Mouse (Mus musculus): ENCODE measurements around the gene Abcc9. TPM values are rescaled to one million over a fixed set of nuclear protein-coding genes. Genes with fewer than 3 reads are reported as not detected.
A peak's percentile ranks its signal among the peaks of the same experiment; 100 is the strongest.

The Abcc9 gene
- 1 to 10 TPM; 2.9 to 3.2 TPM for total RNA-seq (2021)
- long read RNA-seq, full-length matches to known transcripts, result 2 of 2 reads
- long read RNA-seq, partial matches to known transcripts, result 0 of 2 reads
- long read RNA-seq, other reads (novel, unspliced or antisense), result 0 of 2 reads

DNA sequence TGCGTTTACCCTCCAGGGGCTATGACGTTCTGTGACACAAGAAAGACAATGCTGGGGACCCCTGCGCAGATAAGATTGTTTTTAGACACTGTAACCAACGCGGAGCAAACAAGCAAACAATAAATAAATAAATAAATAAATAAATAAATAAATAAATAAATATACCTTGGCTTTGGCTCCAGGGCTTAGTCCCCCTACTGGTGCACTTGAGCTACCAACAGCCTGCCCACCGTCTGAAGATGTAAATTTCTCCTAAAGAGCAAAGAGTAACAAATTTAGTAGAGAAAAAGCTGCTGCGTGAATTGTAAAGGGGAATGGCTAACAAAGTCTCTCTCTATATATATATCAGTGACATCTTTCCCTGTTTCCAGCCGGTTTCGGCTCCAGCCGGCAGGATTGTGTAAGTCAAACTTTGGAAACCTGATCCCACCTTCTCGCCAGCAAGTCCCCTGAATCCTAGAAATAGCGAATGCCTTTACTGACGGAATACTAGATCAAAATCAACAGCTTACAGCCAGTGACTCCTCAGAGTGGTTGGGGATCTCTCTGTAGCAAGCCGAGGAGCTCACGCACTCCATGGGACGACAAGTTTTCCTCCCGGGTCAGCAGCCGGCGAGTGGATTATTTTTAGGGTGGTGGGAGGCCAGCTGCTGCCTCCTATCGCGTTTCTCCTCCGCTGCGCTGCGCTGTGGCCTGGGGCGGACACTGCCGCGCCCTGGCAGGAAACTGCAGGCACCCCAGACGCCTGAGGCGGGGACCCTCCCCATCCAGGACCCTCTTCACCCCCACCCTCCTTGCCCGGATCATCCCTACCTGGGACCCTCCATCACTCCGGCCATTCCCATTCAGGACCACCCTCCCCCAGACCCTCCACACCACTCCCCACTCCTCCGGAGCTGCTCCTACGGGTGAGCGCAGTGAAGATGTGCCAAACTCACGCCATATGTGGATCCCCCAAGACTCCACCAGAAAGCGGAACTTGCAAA, at the start of gene Abcc9:
Gene Abcc9, minus strand, starts transcription at position 664 of the 986 bp plus-strand sequence.
- no peak for DNase-seq (ENCODE audit: low spot score in 2 of 2)

DNA sequence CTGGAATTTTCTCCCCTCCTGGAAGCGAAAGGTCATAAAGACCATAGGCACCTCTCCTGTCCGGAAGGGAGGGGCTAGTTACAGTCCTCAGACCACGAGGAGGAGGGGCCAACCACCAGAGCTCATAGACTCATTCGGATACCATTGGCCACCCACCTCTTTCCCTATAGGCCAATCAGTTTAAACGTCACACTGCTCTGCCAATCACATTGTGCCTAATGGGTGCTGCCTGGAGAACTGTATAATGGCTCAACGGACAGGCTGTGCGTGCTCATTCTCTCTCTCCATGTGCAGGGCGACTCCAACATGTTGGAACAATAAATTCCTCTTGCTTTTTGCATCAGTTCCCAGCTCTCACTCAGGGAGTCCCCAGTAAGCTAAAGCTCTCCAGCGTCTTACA, 49.2 kb upstream of the Abcc9 start:
- DNase-seq (ENCODE audit: low spot score in 2 of 2), result no peak

DNA sequence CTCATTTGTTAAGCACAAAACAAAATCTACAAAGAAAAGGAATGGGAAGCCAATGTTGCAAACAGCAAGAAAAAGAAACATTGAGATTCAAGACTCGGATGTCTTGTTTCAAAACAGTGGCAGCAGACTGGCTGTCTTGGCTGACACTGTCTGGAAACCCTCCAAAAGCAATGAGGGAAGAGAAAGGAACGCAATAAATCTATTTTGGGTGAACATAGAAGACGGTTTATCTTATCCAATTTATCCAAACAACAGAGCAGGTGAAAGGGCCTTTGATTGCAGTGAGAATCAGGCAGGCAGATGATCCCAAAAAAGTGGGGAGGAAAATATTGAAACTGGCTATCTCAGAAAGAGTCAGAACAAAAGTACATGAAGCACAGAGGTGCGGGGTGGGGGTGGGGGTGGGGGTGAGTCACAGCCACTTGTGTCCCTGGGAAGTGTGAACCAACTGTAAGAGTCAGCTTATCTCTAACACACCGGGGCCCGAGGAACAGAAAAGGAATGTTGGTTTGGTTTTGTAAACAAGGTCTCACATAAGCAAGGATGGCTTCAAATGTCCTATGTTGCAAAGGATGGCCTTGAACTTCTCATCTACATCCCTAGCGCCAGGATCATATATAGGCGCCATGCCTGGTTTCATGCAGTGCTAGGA, 46.1 kb upstream of the Abcc9 start:
- no peak for DNase-seq (ENCODE audit: low spot score in 2 of 2)

DNA sequence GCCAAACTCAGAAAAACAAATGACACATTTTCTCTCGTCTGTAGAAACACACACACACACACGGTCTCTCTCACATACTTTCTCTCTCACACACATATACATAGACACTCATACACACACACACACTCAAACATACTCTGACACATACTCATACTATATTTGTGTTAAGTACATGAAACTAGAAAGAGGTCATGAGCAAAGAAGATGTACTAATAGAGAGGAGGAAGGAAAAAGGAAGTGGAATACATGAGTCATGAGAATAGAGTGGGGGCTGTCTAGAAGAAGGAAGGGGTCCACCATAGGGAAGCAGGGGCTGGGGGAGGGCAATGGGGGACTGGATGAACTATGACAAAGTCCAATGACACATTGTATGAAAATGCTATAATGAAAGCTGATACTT, 45.0 kb upstream of the Abcc9 start:
- no peak for DNase-seq (ENCODE audit: low spot score in 2 of 2)

DNA sequence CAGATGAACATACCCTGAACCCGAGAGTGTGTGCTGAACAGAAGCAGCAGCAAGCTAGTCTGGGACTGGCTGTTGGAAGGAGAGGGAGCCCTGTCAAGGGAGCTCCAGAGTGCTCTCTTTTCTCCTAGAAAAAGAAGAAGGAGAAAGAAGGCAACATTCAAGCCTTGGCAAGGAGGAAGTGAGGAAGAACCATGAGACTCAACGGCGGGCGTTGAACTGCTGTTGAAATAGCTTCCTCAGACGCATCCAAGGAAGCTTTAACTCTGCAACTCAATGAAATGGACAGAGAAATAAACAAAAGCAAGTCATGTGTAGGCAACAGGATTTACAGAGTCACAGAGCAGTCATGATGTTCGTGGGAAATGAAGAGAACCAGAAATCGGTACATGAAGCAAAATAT, 44.6 kb upstream of the Abcc9 start:
- no peak for DNase-seq (ENCODE audit: low spot score in 2 of 2)

DNA sequence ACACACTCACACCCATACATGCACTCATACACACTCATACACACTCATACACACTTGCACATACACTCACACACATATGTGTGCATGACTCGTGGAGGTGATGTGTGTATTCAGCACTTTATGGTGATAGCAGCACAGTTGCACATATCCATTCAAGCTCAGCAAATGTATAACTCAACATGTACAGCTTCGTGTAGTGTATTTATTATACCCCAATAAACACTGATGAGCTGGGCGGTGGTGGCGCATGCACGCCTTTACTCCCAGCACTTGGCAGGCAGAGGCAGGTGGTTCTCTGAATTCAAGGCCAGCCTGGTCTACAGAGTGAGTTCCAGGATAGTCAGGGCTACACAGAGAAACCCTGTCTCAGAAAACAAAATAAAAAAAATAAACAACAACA, 43.4 kb upstream of the Abcc9 start:
- no peak for DNase-seq (ENCODE audit: low spot score in 2 of 2)

DNA sequence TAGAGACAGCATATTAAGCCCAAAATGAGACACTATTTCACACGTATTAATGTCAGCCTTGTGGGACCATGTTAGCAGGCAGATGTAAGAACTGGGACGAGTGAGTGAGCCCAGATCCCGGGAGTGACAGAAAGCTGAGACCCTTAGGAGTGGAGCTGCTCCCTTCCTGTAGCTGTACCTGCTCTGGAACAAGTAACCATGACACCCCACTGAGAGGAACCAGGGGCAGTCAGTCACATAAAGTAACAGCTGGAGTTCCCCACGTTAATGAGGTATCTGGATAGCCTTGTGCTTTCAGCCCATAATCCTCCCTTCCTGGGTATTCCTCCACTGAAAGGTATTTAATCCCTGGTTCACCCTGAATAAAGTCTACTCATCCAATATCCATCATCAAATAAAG, 41.1 kb upstream of the Abcc9 start:
- no peak for DNase-seq (ENCODE audit: low spot score in 2 of 2)

DNA sequence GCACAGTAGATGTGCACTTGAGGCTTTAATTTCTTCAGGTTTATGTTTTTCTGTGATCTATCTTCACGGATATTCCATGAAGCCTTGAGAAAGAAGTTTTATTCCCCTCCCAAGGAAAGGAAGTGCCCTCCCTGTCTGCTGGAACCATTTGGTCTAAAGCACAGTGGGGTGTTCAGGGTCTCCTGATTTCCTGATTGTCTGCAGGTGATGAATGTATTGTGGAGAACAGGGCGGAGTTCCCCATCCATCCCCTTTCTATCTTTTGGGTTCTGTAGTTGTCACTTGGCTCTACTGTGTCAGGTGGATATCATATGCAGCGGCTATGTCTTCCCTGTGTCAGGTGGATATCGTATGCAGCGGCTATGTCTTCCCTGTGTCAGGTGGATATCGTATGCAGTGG, 39.6 kb upstream of the Abcc9 start:
- no peak for DNase-seq (ENCODE audit: low spot score in 2 of 2)

DNA sequence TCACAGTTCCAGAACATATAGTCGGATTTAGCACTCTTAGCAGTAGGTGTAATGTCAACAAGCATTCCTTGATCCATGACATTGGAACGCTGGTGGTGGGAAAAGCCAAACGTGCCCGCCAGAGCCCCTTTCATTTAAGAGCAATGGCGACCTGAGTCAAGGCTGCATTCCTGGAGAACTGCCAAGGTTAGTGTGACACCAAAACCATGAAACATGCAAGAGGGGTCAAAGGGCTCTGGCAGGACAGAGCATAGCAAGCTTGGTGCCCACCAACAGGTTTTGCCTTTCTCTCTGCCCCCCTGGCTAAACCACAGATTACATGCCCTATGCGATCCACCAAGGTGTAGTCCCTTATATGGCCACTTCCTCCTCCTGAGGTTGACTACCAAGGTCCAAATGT, 36.5 kb upstream of the Abcc9 start:
- no peak for DNase-seq (ENCODE audit: low spot score in 2 of 2)

DNA sequence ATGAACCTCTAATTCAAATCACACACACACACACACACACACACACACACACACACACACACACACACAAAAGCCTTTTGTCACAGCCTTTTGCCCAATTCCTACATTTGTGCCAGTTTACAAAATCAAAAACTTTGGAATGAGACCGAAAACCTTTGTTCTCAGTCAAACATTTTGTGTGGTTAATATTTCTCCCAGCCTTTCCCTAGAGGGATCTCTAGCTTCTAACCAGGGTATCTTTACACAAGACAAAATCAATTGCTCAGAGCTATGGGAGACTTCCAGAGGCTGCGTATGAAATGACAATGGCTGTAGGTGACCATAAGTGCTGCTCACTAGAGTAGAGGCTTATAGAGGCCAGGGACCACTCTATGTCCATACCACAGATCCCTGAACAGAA, 36.1 kb upstream of the Abcc9 start:
- no peak for DNase-seq (ENCODE audit: low spot score in 2 of 2)

DNA sequence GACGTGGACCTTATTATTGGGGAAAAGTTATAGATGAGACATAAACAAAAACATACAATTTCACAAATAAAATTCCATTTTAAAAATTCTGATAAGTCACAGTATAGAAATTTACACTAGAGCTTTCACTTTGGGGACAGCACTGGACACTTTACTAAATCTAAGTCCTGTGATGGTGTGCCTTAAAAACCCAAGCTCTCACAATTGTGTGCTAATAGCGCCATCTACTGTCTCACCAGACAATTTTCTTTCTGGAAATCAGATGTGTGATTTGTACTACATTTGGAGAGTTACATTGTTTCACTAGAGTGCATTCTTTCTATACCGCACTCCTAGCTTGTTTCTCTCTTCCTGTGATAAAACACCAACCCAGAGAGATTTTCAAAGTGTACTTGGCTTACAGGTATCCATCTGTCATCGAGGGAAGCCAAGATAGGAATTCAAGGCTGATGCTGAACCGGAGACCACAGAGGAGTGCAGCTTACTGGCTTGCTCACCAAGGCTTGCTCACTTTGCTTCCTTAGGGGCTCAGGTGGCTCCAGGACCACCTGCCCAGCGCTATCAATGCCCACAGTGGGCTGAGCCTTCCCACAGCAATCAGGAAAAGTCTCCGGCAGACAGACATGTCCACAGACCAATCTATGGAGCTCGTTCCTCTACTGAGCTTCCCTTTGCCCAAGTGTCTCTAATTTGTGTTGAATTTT, 33.3 kb upstream of the Abcc9 start:
- peak in 1 of 2 experiments; percentile 46 for DNase-seq (ENCODE audit: low spot score in 2 of 2)

DNA sequence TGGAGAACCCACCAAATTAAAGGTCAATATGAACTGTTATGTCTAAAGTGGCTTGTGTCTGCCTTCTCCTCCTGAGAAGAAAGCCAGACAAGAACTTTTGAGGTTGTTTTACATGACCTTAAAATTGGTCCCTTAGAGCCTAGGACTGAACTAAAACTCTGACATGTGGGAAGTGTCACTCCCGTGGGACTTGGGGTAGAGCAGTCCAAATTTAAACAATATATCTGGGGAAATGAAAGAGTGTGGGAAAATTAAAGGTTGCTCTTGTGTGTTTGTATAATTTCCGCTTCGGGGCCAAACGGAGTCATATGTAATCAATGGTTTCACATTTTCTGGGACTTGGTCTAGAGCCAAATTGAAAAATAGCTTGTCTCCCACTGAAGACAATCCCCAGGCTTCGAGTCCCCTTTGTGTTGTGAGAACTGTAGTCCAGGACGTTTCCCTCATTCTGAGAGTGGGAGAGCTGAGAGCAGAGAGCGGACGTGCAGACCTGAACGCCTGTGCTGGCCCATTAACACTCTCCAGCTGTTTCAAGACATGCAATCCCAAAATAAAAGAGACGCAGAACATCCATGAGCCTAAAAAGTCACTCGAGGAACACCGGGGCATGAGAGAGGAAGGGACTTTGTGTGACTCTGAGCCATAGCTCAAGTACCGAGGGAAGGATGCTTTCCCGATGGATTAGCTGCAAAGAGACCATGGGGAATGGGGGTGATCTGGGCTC, 30.6 kb upstream of the Abcc9 start:
- DNase-seq (ENCODE audit: low spot score in 2 of 2), result no peak

DNA sequence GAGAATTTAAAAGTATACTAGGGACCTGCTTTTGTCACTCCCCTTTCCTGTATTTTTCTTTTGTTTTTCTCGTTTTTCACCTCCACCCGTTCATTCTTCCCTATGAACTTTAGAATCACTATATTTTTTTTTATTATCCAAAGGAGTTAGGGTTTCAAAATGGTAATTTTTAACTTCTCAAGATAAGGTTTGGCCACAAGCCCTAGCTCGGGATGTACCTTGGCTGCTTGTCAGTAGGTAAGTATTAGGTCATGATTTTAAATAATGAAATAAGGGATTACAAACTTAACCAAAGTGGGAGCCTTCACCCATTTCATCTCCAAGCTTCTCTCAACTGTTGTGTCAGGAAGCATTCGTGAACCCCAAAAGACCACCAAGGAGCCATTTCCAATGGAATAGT, 23.9 kb upstream of the Abcc9 start:
- no peak for DNase-seq (ENCODE audit: low spot score in 2 of 2)

DNA sequence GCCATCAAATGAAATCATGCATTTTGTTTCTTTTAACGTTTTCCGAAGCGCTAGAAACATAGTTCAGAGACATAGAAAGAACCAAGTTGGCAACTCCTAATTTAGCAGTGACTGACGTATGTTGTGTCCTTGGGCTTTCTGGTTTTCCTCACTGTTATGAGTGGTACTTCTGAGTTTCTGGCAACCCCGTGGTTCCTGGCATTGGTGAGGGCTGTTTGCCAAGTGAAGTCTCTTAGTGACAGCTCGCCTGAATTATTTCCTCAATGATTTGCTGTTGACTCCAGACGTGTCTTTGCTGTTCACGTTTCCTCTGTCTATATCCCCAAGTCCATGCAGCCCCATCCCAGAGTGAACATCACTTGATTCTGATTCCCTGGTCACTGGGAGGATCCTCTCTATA, 19.6 kb upstream of the Abcc9 start:
- no peak for DNase-seq (ENCODE audit: low spot score in 2 of 2)

DNA sequence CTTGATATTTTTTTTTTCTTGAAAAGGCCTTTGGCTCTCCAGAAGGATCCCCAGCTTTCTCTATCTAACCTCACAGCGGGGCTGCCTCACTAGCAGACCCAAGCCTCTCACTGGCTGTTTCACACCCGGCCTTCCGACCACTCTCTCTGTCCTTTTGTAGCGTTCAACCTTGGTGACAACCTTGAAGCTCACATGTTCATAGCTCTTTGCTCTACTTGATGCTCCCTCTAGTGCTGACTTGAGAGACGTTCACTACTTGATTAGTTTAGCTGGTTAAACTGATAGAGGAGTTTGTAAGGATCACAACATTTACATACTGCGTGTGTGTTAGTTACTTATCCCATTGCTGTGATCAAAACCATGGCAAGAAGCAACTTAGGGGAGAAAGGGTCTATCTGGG, 18.5 kb upstream of the Abcc9 start:
- no peak for DNase-seq (ENCODE audit: low spot score in 2 of 2)

DNA sequence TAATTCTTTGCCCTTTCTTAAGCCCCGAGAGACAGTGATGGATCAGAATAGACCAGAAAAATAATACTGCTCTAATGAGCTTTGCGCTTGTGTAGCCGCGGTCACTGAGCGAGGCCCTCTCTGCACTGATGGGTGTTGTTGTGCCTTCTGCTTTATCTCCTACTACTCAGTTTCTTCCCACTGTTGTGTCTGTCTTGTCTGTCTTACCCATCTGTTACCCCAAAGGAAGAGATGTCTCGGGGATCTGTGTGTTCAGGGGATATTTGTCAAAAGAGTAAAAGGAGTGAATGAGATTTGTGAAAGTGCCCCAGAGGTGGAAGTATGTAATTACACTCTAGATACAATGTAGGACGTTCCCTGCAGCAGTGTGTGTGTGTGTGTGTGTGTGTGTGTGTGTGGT, 16.1 kb upstream of the Abcc9 start:
- peak; percentile 3 to 30 for DNase-seq (ENCODE audit: low spot score in 2 of 2)

DNA sequence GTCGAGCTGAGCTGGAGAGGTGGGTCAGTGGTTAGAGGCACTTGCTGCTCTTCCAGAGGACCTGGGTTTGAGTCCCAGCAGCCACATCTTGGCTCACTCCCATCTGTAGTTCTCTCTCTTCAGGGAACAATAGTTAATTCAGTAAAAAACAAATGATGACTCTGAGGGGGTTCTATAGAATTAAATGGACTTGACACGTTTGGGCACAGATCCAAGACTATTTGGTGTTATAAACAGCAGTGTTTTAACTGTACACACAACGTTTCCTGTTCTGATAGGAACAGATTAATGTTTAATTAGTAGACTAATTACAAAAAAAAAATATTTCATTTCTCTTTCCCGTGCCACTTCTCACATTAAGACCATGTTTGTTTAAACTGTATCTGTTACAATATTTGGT, 15.1 kb upstream of the Abcc9 start:
- DNase-seq (ENCODE audit: low spot score in 2 of 2), result no peak

DNA sequence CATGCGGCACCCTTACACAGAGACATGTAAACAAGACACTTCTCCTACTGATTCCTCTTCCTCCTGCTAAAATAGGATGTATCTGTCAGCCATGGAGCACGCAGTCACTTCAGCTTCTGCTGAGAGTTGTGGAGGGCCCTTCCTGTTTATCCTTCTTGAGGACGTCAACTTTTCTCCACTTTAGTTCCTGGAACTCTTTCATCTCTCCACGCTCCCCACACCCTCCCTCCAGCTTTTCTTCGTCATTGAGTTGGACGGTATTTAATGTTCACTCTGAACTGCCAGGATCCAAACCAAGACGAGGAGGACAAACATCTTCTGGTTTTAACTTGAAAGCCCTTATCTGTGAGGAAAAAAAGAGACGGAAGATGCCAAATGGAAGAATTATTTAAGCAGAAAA, 12.9 kb upstream of the Abcc9 start:
- no peak for DNase-seq (ENCODE audit: low spot score in 2 of 2)

DNA sequence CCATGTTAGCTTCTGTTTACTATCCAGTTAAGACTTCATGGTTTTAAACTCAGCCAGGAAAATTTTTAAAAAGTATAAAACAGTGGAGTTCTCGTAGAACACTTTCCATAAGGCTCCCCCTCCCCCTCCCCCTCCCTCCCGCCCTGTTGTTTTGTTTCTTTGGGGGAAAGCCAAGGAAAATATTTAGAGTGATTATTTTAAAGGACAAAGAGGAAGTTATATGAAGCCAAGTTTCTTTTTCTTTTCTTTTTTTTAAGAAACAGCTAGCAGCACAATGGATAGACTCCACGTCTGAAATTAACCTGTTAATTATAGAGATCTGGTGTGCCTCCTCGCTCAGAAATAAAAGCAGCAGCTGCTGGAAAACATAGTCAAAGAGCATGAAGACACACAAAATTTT, 9.0 kb upstream of the Abcc9 start:
- no peak for DNase-seq (ENCODE audit: low spot score in 2 of 2)

DNA sequence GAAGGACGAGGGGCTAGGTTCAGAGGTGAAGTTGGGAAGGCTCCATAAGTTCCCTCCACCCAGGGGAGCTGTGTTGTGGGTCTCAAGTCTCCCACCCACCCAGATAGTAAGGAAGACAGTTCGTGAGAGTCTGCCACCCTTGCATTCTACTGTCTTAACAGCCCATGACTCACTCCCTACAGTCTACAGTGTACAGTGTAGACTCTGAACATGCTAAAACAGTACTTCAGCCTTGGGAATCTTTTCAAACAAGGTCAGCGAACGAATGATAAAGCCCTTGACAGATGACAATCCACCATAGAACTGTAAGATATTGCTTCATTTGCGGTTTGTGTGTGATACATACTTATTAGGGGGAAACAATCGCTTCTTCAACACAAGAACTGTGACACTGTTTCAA, 8.6 kb upstream of the Abcc9 start:
- no peak for DNase-seq (ENCODE audit: low spot score in 2 of 2)

DNA sequence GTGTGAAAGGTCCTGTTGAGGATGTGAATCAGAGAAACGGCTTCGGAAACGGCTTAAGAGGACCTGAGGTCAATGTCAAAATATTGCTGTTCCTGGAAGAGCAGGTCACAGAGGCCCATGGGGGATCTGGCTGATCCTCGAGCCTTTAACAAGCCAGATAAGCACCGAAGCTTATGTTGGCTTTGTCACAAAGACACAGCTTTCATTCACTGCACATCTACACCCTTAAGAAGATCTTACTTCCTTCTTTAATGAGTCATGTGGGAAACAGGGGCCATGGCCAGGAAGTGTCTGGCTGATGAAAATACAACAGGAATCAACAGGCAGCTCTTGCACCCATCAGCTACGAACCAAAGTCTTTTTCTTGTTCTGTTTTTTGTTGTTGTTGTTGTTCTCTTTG, 6.3 kb upstream of the Abcc9 start:
- no peak for DNase-seq (ENCODE audit: low spot score in 2 of 2)

All from layer of hippocampus, adult 18-20 months (tissue).